Mouse (Mus musculus) liver, postnatal 0 days (tissue): ENCODE results near the gene Ehmt2. TPM values are rescaled to one million over a fixed set of nuclear protein-coding genes. Genes with fewer than 3 reads are reported as not detected.

Experiments used
- ATAC-seq: fragments of 200-750 bp; cut with Nextera tagmentation; 2 replicates; pipeline ENCODE4 v1.8.0; 2017; ENCODE audit warnings: mild to moderate bottlenecking, moderate library complexity
- DNase-seq: peaks from one replicate; pipeline ENCODE4 v3.0.0-alpha.2; 2016
- H3K27ac ChIP-seq: fragments of 300-500 bp; sonication (generic); 2 replicates; pipeline ENCODE4 v1.5.1; 2014; ENCODE audit warnings: antibody characterized with exemption, moderate library complexity, mild to moderate bottlenecking, low read depth
- H3K27me3 ChIP-seq: fragments of 300-500 bp; sonication (generic); 2 replicates; pipeline ENCODE4 v1.6.1; 2014; ENCODE audit warnings: low read length, control low read depth, mixed read lengths; ENCODE audit not compliant: insufficient read depth
- H3K36me3 ChIP-seq: fragments of 300-500 bp; sonication (generic); replicated peaks from 2 replicates; pipeline ENCODE4 v1.6.1; 2014; ENCODE audit warnings: mild to moderate bottlenecking, control low read depth, low read length, moderate library complexity, mixed read lengths; ENCODE audit not compliant: insufficient read depth
- H3K4me1 ChIP-seq: fragments of 300-500 bp; sonication (generic); 2 replicates; pipeline ENCODE4 v1.6.1; 2014; ENCODE audit warnings: antibody characterized with exemption, mild to moderate bottlenecking, control low read depth; ENCODE audit not compliant: insufficient read depth
- H3K4me2 ChIP-seq: fragments of 300-500 bp; sonication (generic); 2 replicates; pipeline ENCODE4 v1.6.1; 2014; ENCODE audit warnings: low read depth, mild to moderate bottlenecking, low read length, moderate library complexity, mixed read lengths
- H3K4me3 ChIP-seq: fragments of 300-500 bp; sonication (generic); 2 replicates; pipeline ENCODE4 v1.5.1; 2014; ENCODE audit warnings: low read depth, low read length
- H3K9ac ChIP-seq: fragments of 300-500 bp; sonication (generic); replicated peaks from 2 replicates; pipeline ENCODE4 v1.6.1; 2014; ENCODE audit warnings: mild to moderate bottlenecking, moderate library complexity
- H3K9me3 ChIP-seq: fragments of 300-500 bp; sonication (generic); 2 replicates; pipeline ENCODE4 v1.6.1; 2016; ENCODE audit warnings: mild to moderate bottlenecking, control low read depth, low read length, mixed read lengths
- CTCF ChIP-seq: sonication (generic); IDR thresholded peaks from 2 replicates; pipeline ENCODE4 v1.5.1; 2016; ENCODE audit warnings: antibody characterized with exemption, low read depth
- EP300 ChIP-seq: IDR thresholded peaks from 2 replicates; pipeline ENCODE4 v1.6.1; 2016; ENCODE audit warnings: antibody characterized with exemption, low read depth, mild to moderate bottlenecking
- WGBS: fragments of 180-500 bp; shearing (Covaris S2); extraction: QIAGEN DNeasy Blood & Tissue Kit; methylation state at CpG from one replicate; pipeline ENCODE4 v1.1.7; 2014; ENCODE audit not compliant: insufficient replicate concordance; 5-methylcytosine and 5-hydroxymethylcytosine counted together
- polyA plus RNA-seq: library from polyadenylated mRNA; unstranded; fragments of >200 nt; fragmentation: Nextera tagmentation; extraction: Ambion mirVana; gene quantifications from 2 replicates; pipeline ENCODE4 v1.2.1, GENCODE M21; 2015

Gene Ehmt2
- polyA plus RNA-seq, 1 experiment from 2014 or later, result 11.1 TPM

DNA sequence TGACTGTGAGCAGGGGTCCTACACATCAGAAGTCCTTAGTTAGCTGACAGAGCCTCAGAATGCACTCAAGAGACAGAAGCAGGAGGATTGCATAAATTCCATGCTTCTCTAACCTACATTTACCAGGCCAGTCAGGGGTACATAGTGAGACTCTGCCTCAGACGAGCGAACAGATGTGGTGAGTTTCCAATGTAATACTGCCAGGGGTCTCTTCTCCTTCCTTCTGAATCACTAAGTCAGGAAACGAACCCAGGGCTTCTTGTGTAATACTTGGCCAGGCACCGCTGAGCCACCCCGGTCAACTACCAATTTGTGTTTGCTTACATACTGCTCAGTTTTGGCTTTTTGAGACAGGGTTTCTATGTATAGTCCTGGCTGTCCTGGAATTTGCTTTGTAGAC is 10.3 kb upstream of the Ehmt2 start:
- DNase-seq, result peak; percentile 10
- H3K4me2 ChIP-seq, result no peak overlapping the region
- no peaks in the 10 kb centered on the region for H3K36me3 ChIP-seq
- 67% methylated on average over 5 of the region's 5 CpGs for WGBS
- H3K27ac ChIP-seq, result no peak overlapping the region
- no peaks in the 10 kb centered on the region; the same call in 1 of the 2 replicates for H3K9me3 ChIP-seq
- H3K4me3 ChIP-seq, result no peak overlapping the region
- no peak overlapping the region for H3K9ac ChIP-seq
- no peak for ATAC-seq
- TF ChIP-seq EP300, result no peak
- no peak for TF ChIP-seq CTCF
- no peaks in the 10 kb centered on the region for H3K27me3 ChIP-seq
- H3K4me1 ChIP-seq, result peaks cover 2% of the 10 kb centered on the region; the same call in 1 of the 2 replicates

DNA sequence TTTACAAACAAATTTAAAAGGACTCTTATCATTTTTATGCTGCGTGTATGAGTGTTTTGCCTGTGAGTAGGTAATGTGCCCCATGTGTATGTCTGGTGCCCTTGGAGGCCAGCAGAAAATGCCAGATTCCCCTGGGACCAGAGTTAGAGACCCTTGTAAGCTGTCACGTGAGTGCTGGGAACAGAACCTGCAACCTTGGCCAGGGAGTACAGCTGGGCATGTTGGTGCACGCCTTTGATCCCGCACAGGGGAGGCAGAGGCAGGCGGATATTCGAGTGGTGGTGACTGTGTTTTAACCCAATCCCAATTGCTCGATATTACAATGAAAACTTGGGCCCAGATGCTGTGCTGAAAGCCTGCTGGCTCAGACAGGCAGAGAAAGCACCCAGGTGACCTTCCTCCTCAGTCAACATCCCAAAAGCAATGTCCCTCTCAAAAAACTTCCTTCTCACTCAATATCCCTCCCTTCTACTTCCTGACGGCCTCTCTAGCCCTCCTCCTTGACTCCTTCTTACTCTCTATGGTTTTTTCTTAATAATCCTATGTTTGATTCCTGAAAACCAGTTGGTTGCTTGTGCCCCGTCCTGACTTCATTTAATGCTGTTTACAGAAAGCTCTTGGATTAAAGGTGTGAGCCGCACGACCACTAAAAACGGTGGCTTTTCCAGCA is 8.1 kb upstream of the Ehmt2 start:
- WGBS, result 82% methylated on average over 12 of the region's 12 CpGs
- Histone ChIP-seq H3K4me3 (no peak overlapping the region), H3K9ac (no peak overlapping the region), H3K27ac (no peak overlapping the region), H3K27me3 (no peaks in the 10 kb centered on the region), H3K4me2 (no peak overlapping the region), H3K9me3 (no peaks in the 10 kb centered on the region; the same call in 1 of the 2 replicates), H3K36me3 (no peaks in the 10 kb centered on the region), H3K4me1 (peaks cover 12% of the 10 kb centered on the region; the same call in 1 of the 2 replicates)
- no peak for TF ChIP-seq EP300
- TF ChIP-seq CTCF, result no peak
- ATAC-seq (no peak), DNase-seq (peak; percentile 9)

DNA sequence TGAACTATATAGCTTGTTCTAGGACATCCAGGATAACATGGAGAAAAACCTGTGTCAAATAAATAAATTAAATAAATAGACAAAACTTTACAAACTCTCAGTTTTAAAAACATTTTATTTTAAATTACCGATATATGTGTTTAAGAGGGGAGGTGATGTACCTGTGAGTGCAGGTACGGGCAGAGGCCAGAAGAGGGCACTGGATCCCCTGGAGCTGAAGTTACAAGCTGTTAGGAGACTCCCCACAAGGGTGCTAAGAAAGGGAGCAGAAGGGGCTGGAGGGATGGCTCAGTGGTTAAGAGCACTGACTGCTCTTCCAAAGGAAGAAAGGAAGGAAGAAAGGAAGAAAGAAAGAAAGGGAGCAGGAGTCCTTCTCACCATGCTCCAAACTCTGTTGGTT is 6.9 kb upstream of the Ehmt2 start:
- DNase-seq (no peak), ATAC-seq (no peak)
- H3K27ac ChIP-seq, result no peak overlapping the region
- no peak overlapping the region for H3K9ac ChIP-seq
- TF ChIP-seq EP300 (no peak), CTCF (peak; percentile 48)
- H3K4me1 ChIP-seq, result peaks cover 14% of the 10 kb centered on the region
- no peak overlapping the region for H3K4me3 ChIP-seq
- no peaks in the 10 kb centered on the region for H3K36me3 ChIP-seq
- H3K27me3 ChIP-seq, result no peaks in the 10 kb centered on the region
- no peak overlapping the region for H3K4me2 ChIP-seq
- H3K9me3 ChIP-seq, result no peaks in the 10 kb centered on the region; the same call in 1 of the 2 replicates
- WGBS, result 88% methylated on average over 2 of the region's 2 CpGs

DNA sequence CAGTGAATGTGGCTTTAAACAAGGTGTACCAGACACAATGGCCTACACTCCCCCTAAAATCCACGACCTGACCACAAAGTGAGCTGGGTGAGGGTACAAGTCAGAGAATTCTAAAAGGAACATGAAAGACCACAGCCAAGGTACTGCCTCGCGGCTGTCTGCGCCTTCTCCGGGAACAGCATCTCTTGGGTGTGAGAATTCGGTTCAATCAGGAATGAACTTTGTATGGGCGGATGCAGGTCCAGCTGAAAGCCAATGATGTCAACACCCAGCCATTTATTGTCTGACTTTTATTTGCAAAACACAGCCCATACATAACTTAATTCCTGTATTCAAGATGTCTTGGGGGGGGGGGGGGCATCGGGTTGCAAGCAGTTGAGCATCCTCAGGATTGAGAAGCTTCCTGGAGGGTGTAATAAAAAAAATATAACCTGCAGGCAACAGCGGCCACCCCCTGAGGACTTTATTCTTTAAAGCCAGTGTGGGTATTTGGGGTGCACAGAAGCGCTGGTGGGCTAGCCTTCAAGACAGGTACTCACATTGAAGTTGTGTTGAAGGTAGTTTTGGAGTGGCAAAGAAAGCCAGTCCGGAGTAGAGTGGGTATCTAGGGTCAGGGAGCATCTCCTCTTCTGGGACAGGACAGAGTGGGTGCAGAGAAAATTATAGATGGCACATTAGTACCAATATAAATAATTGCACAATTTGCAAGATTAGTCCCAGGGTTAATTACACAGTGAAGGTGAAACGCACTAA is 5.0 kb upstream of the Ehmt2 start:
- ATAC-seq, result no peak
- TF ChIP-seq EP300, result no peak
- TF ChIP-seq CTCF, result no peak
- Histone ChIP-seq H3K4me1 (peaks cover 25% of the 10 kb centered on the region), H3K4me3 (peak overlapping the region; percentile 72; the same call in 1 of the 2 replicates), H3K4me2 (peak overlapping the region; percentile 98), H3K36me3 (no peaks in the 10 kb centered on the region), H3K9me3 (no peaks in the 10 kb centered on the region; the same call in 1 of the 2 replicates), H3K27me3 (no peaks in the 10 kb centered on the region), H3K9ac (no peak overlapping the region), H3K27ac (peak overlapping the region; percentile 77; the same call in 1 of the 2 replicates)
- 76% methylated on average over 12 of the region's 12 CpGs for WGBS
- no peak for DNase-seq

DNA sequence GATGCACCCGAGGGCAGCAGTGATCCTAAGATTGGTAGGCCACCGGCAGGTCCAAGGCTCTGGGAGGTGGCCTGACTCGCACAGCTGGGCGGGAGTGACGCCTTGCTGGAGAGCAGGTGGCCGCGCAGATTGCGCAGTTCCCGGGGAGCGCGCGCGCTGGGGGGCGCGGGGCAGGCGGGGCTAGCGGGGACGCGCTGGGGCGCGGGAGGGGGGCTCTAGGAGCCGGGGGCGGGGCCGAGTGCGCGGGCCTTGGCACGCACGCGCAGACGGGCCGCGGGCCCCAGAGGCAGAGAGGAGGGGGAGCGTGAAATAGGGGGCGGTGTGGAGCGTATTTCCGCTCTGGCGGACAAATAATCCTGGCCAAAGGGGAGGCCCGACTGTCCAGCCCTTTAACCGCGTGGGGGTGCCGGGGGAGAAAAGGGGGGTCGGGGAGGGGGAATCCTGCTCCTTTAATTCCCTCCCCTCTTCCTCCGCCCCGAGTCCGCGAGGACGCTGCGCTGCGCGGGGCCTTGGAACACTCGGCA is 4.1 kb upstream of the Ehmt2 start:
- peak; percentile 34 for TF ChIP-seq CTCF
- peak; percentile 15; the same call in 1 of the 2 replicates for TF ChIP-seq EP300
- peak; percentile 87 for ATAC-seq
- DNase-seq, result peak; percentile 94
- no peaks in the 10 kb centered on the region for H3K27me3 ChIP-seq
- peak overlapping the region; percentile 78 for H3K9ac ChIP-seq
- H3K4me3 ChIP-seq, result peak overlapping the region; percentile 72
- peak overlapping the region; percentile 98 for H3K4me2 ChIP-seq
- H3K36me3 ChIP-seq, result no peaks in the 10 kb centered on the region
- H3K4me1 ChIP-seq, result peaks cover 25% of the 10 kb centered on the region
- under 1% methylated on average over 29 of the region's 51 CpGs for WGBS
- no peaks in the 10 kb centered on the region; the same call in 1 of the 2 replicates for H3K9me3 ChIP-seq
- H3K27ac ChIP-seq, result peak overlapping the region; percentile 77

DNA sequence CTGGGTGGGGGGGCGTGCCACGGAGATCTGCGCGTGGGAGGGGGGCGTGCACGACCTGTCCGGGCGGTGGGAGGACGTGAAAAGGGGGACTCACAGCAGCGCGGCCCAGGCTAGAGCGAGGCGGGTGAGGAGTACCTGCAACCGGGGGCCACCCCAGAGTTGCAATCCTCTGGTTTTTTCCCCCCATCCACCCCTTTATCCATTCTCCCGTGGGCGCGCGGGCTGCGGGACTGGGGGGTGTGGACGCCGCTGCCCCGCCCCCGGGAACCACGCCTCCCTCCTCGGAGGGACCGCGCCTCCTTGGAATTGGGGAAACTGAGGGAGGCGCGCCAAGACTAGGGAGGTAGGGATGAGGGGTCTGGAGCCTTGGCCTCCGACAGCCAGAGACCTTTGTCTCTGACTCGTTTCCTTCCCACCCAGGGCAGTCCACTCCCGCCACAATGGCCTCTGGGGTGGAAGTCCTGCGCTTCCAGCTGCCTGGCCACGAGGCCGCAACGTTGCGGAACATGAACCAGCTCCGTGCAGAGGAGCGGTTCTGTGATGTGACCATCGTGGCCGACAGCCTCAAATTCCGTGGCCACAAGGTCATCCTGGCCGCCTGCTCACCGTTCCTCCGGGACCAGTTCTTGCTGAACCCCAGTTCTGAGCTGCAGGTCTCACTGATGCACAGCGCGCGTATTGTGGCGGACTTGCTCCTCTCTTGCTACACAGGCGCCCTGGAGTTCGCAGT is 3.3 kb upstream of the Ehmt2 start:
- peak overlapping the region; percentile 77 for H3K27ac ChIP-seq
- H3K36me3 ChIP-seq, result no peaks in the 10 kb centered on the region
- H3K9me3 ChIP-seq, result no peaks in the 10 kb centered on the region; the same call in 1 of the 2 replicates
- ATAC-seq (no peak), DNase-seq (peak; percentile 60)
- peaks cover 25% of the 10 kb centered on the region for H3K4me1 ChIP-seq
- H3K4me2 ChIP-seq, result peak overlapping the region; percentile 98
- peak overlapping the region; percentile 72 for H3K4me3 ChIP-seq
- H3K9ac ChIP-seq, result peak overlapping the region; percentile 78
- 13% methylated on average over 51 of the region's 51 CpGs for WGBS
- no peak for TF ChIP-seq CTCF
- no peak for TF ChIP-seq EP300
- no peaks in the 10 kb centered on the region for H3K27me3 ChIP-seq
